Mouse (Mus musculus): ENCODE measurements around the gene Art3. TPM values are rescaled to one million over a fixed set of nuclear protein-coding genes. Genes with fewer than 3 reads are reported as not detected.
"Not testable (repeated sequence)": the region's sequence is repeated elsewhere in the genome, so short reads cannot be mapped to it uniquely, and the experiment has no call there.

Gene Art3
- polyA plus RNA-seq, 1 experiment from 2014 or later = 4.9 TPM

DNA sequence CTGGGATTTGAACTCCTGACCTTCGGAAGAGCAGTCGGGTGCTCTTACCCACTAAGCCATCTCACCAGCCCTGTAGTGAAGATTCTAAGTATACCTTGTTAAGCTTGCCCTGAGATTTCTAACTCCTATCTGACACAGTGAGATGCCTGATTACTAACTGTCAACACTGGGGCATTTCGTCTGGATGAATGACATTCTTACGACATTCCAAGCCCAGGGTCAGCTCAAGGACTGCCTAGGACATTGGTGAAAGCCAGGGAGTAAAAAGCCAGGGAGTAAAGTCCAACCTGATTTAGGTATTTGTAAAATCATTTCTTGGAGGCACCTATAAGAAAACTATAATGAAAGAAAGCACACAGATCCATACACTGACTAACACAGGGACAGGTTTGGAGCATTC lies 21.1 kb downstream of the Art3 start:
- not testable (repeated sequence) for H3K27ac ChIP-seq (ENCODE audit: low read depth, low read length); H3K9me3 ChIP-seq (replicated peaks; ENCODE audit: control insufficient read depth, low read length); H3K36me3 ChIP-seq (ENCODE audit: control insufficient read depth, insufficient read depth, low read length); DNase-seq (ENCODE audit: low spot score); H3K9ac ChIP-seq (ENCODE audit: low read length); H3K4me2 ChIP-seq (ENCODE audit: low read length); H3K27me3 ChIP-seq (replicated peaks; ENCODE audit: control insufficient read depth, insufficient read depth, low read length); H3K4me1 ChIP-seq (ENCODE audit: control insufficient read depth, insufficient read depth, low read length); ATAC-seq; H3K4me3 ChIP-seq (ENCODE audit: low read depth, low read length)
- WGBS = 83% methylated on average over 4 of the region's 4 CpGs

DNA sequence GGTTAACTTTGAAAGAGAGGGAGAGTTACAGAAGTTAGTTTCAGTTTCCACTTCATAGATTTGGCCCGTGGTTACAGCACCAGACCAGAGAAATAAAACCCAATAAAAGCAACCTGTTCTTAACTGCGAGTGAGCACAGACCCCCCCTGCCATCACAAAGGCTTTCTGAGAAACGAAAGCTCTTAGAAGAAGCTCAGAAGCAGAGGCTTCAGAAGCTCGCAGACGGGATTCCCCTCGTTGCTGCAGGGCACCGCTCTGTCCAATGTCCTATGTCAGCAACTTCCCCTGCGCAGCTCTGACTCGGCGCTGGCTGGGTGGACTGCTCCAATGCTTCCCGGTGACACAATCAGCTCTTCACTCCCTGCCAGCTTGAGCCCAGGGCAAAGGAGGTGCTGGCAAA lies 21.9 kb downstream of the Art3 start:
- no peak overlapping the region for H3K27ac ChIP-seq (ENCODE audit: low read depth, low read length)
- no peak overlapping the region for H3K4me3 ChIP-seq (ENCODE audit: low read depth, low read length)
- no peaks in the 10 kb centered on the region for H3K36me3 ChIP-seq (ENCODE audit: control insufficient read depth, insufficient read depth, low read length)
- no peaks in the 10 kb centered on the region for H3K9me3 ChIP-seq (replicated peaks; ENCODE audit: control insufficient read depth, low read length)
- no peak overlapping the region for H3K4me2 ChIP-seq (ENCODE audit: low read length)
- no peak overlapping the region for H3K9ac ChIP-seq (ENCODE audit: low read length)
- ATAC-seq (no peak), DNase-seq (ENCODE audit: low spot score) (no peak)
- WGBS = 52% methylated on average over 11 of the region's 11 CpGs
- H3K4me1 ChIP-seq (ENCODE audit: control insufficient read depth, insufficient read depth, low read length) = peaks cover 3% of the 10 kb centered on the region; the same call in 1 of the 2 replicates
- H3K27me3 ChIP-seq (replicated peaks; ENCODE audit: control insufficient read depth, insufficient read depth, low read length) = no peaks in the 10 kb centered on the region

DNA sequence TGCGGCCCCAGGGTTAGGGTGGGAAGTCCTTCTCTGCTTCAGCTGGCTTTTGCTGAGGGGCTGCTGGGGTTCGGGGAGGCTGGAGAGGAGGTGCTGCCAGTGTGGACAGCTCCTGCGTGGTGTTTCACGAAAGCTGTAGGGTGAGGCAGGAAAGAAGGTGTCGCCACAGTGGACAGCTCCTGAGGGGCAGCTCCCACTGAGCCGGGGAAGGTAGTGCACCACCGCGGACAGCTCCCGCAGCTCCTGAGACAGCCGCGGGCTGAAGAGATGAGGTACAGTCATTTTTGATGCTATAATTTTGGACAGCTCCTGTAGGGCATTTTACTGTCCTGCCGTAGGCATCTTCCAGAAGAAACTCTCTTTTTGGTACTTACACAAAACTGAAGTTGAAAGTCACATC lies 26.4 kb downstream of the Art3 start:
- Histone ChIP-seq H3K36me3 (ENCODE audit: control insufficient read depth, insufficient read depth, low read length) (no peaks in the 10 kb centered on the region), H3K4me3 (ENCODE audit: low read depth, low read length) (no peak overlapping the region), H3K9ac (ENCODE audit: low read length) (no peak overlapping the region), H3K4me1 (ENCODE audit: control insufficient read depth, insufficient read depth, low read length) (no peaks in the 10 kb centered on the region), H3K9me3 (replicated peaks; ENCODE audit: control insufficient read depth, low read length) (no peaks in the 10 kb centered on the region), H3K4me2 (ENCODE audit: low read length) (no peak overlapping the region), H3K27me3 (replicated peaks; ENCODE audit: control insufficient read depth, insufficient read depth, low read length) (no peaks in the 10 kb centered on the region), H3K27ac (ENCODE audit: low read depth, low read length) (no peak overlapping the region)
- ATAC-seq (no peak), DNase-seq (ENCODE audit: low spot score) (no peak)
- 67% methylated on average over 12 of the region's 12 CpGs for WGBS

DNA sequence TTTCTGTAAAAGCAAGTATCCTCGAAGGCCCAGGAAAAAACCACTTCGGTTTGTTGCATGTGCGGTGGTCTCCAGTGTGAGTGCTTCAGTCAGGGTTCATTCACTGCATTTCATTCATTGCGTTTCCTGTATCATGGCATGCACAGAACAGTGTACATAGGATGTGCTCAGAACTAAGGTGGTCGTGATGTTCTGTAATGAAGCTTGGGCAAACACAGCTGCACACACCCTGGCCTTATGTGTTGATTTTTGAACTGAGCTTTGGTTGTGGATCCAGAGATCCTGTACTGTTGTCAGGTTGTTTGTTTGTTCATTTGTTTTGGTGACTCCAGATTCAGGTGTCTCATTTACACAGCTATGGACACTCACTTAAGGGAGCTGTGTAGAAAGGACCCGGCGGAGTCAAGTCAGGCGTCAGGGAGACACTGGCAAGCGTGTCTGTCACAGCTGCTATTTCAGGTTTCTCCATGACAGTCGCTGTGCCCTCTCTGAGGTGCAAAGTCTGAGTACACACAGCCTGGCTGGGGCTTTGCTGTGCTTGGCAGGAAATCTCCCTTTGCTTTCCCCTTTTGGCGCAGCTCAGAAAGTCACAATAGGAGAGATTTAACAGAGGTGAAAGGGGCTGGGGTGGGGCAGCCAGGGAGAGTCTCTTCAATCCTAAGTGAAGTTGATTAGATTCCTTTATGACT lies 27.3 kb downstream of the Art3 start:
- no peak overlapping the region for H3K4me2 ChIP-seq (ENCODE audit: low read length)
- no peak overlapping the region for H3K9ac ChIP-seq (ENCODE audit: low read length)
- 79% methylated on average over 11 of the region's 11 CpGs for WGBS
- H3K4me1 ChIP-seq (ENCODE audit: control insufficient read depth, insufficient read depth, low read length) = no peaks in the 10 kb centered on the region
- ATAC-seq (no peak), DNase-seq (ENCODE audit: low spot score) (no peak)
- H3K4me3 ChIP-seq (ENCODE audit: low read depth, low read length) = no peak overlapping the region
- H3K36me3 ChIP-seq (ENCODE audit: control insufficient read depth, insufficient read depth, low read length) = no peaks in the 10 kb centered on the region
- no peaks in the 10 kb centered on the region for H3K27me3 ChIP-seq (replicated peaks; ENCODE audit: control insufficient read depth, insufficient read depth, low read length)
- H3K9me3 ChIP-seq (replicated peaks; ENCODE audit: control insufficient read depth, low read length) = no peaks in the 10 kb centered on the region
- H3K27ac ChIP-seq (ENCODE audit: low read depth, low read length) = no peak overlapping the region

DNA sequence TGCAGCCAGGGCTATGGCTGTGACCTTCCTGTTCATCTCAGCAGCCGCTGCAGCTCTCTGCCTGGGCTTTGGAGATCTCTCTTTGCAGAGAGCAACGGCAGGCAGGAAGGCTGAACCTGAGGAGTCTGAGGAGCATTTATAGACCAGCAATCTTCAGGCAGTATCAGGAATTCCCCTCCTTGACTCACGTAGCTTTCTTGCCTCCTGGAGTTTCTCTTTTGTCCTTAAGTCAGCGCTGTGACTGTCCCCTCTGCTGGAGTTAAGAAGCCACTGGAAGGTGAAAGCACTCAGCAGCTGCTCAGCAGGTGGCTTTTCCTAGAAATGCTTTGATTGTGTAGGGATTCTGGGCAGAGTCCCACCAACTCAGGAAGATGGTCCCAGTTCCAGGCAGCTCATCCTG lies 31.6 kb downstream of the Art3 start:
- no peak overlapping the region for H3K9ac ChIP-seq (ENCODE audit: low read length)
- H3K4me2 ChIP-seq (ENCODE audit: low read length) = no peak overlapping the region
- 6% methylated on average over 4 of the region's 4 CpGs for WGBS
- H3K9me3 ChIP-seq (replicated peaks; ENCODE audit: control insufficient read depth, low read length) = no peaks in the 10 kb centered on the region
- no peak overlapping the region for H3K27ac ChIP-seq (ENCODE audit: low read depth, low read length)
- ATAC-seq (no peak), DNase-seq (ENCODE audit: low spot score) (no peak)
- H3K36me3 ChIP-seq (ENCODE audit: control insufficient read depth, insufficient read depth, low read length) = no peaks in the 10 kb centered on the region
- no peak overlapping the region for H3K4me3 ChIP-seq (ENCODE audit: low read depth, low read length)
- no peaks in the 10 kb centered on the region for H3K27me3 ChIP-seq (replicated peaks; ENCODE audit: control insufficient read depth, insufficient read depth, low read length)
- no peaks in the 10 kb centered on the region for H3K4me1 ChIP-seq (ENCODE audit: control insufficient read depth, insufficient read depth, low read length)

DNA sequence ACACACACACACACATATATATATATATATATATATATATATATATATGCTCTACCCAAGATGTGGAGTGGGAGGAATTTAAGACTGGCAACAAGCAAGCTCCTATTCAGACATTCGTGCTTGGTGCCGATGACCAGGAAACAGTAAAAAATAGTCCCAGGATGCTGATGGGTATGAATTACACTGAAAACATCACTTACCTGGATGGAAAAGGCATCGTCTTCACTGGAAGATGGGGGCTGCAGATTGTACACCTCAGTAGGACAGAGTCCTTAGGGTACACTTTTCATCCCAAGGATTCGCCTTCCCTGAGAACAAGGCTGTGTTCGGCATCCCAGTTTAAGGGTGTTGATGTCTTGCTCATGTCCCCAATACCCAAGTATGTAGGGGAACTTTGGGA lies 32.4 kb downstream of the Art3 start:
- Histone ChIP-seq H3K9ac (ENCODE audit: low read length) (no peak overlapping the region), H3K4me2 (ENCODE audit: low read length) (no peak overlapping the region), H3K9me3 (replicated peaks; ENCODE audit: control insufficient read depth, low read length) (no peaks in the 10 kb centered on the region), H3K4me1 (ENCODE audit: control insufficient read depth, insufficient read depth, low read length) (no peaks in the 10 kb centered on the region), H3K27ac (ENCODE audit: low read depth, low read length) (no peak overlapping the region), H3K27me3 (replicated peaks; ENCODE audit: control insufficient read depth, insufficient read depth, low read length) (no peaks in the 10 kb centered on the region), H3K4me3 (ENCODE audit: low read depth, low read length) (no peak overlapping the region), H3K36me3 (ENCODE audit: control insufficient read depth, insufficient read depth, low read length) (no peaks in the 10 kb centered on the region)
- ATAC-seq = no peak
- no peak for DNase-seq (ENCODE audit: low spot score)
- 94% methylated on average over 5 of the region's 5 CpGs for WGBS

DNA sequence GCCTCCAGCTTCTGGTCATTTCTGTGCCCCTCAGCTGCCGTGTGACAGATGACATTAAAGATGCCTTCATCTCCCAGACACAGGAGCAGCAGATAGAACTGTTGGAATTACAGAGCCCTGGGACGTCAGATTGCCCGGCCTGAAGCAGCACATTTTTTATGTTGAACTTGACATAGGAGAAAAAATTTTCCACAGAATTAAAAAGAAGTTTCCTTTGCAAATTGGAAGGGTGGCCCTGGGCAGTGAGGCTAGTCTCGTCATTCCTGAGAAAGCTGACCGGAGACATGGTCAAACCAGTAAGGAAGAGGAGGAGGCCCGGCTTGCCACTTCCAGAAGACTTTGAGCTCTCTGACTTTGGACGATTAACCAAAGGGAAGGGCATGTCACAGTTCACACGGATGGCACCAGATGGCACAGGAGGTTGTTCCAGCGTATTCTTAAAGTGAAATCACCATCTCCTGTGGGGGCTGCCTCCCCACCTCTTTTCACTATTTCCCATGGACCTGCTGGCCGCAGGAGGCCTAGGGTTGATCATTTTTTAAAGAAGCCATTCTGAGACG lies 33.6 kb downstream of the Art3 start:
- Histone ChIP-seq H3K9ac (ENCODE audit: low read length) (no peak overlapping the region), H3K4me1 (ENCODE audit: control insufficient read depth, insufficient read depth, low read length) (no peaks in the 10 kb centered on the region), H3K27ac (ENCODE audit: low read depth, low read length) (no peak overlapping the region), H3K9me3 (replicated peaks; ENCODE audit: control insufficient read depth, low read length) (no peaks in the 10 kb centered on the region), H3K27me3 (replicated peaks; ENCODE audit: control insufficient read depth, insufficient read depth, low read length) (no peaks in the 10 kb centered on the region), H3K4me2 (ENCODE audit: low read length) (no peak overlapping the region), H3K4me3 (ENCODE audit: low read depth, low read length) (no peak overlapping the region), H3K36me3 (ENCODE audit: control insufficient read depth, insufficient read depth, low read length) (no peaks in the 10 kb centered on the region)
- ATAC-seq (no peak), DNase-seq (ENCODE audit: low spot score) (no peak)
- WGBS = 80% methylated on average over 11 of the region's 11 CpGs

DNA sequence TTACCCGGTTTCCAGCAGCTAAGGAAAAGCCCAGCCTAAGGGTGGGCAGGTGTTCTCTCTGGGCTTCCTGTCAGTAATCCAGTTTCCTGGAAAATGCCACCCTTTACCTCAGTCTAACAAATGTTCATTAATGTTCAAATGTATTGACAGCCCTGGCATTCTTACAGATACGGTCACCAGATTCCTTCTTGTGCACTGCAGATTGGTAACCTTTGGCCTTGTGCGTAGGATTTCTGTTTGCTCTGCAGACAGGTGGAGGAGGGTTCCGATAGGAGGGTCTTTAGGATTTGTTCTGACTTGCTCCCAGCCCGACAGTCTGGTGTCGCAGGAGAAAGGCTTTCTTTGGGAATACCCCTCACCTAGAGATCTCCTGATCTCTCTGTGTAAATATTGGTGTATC lies 34.9 kb downstream of the Art3 start:
- H3K4me1 ChIP-seq (ENCODE audit: control insufficient read depth, insufficient read depth, low read length) = no peaks in the 10 kb centered on the region
- no peaks in the 10 kb centered on the region for H3K36me3 ChIP-seq (ENCODE audit: control insufficient read depth, insufficient read depth, low read length)
- no peaks in the 10 kb centered on the region for H3K27me3 ChIP-seq (replicated peaks; ENCODE audit: control insufficient read depth, insufficient read depth, low read length)
- no peak overlapping the region for H3K27ac ChIP-seq (ENCODE audit: low read depth, low read length)
- H3K4me2 ChIP-seq (ENCODE audit: low read length) = no peak overlapping the region
- H3K4me3 ChIP-seq (ENCODE audit: low read depth, low read length) = no peak overlapping the region
- ATAC-seq = no peak
- H3K9me3 ChIP-seq (replicated peaks; ENCODE audit: control insufficient read depth, low read length) = no peaks in the 10 kb centered on the region
- 85% methylated on average over 6 of the region's 6 CpGs for WGBS
- DNase-seq (ENCODE audit: low spot score) = no peak
- no peak overlapping the region for H3K9ac ChIP-seq (ENCODE audit: low read length)

DNA sequence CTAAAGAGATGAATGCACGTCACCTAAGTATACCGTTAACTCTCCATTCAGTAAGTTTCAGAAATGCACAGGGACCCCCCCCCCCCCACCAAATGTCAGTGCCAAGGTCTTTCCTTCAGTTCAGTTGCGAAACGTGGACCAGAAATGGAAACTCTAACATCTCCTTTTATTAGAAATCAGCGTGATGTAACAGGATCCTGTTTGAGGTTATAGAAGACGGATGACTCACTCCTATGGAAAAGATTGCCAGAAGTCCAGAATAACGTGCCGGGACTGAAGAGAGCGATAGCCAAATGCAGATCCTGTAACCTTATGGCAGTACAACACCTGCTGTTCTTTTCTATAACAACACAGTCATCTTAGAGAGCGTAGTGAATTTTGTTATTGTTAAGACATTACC lies 36.8 kb downstream of the Art3 start:
- no peak overlapping the region for H3K9ac ChIP-seq (ENCODE audit: low read length)
- no peak for ATAC-seq
- 76% methylated on average over 10 of the region's 10 CpGs for WGBS

More for the DNA sequence above, 36.8 kb downstream of the Art3 start:
- H3K4me3 ChIP-seq (ENCODE audit: low read depth, low read length) = no peak overlapping the region
- no peaks in the 10 kb centered on the region for H3K9me3 ChIP-seq (replicated peaks; ENCODE audit: control insufficient read depth, low read length)
- no peaks in the 10 kb centered on the region for H3K36me3 ChIP-seq (ENCODE audit: control insufficient read depth, insufficient read depth, low read length)
- DNase-seq (ENCODE audit: low spot score) = peak; percentile 21
- no peak overlapping the region for H3K27ac ChIP-seq (ENCODE audit: low read depth, low read length)
- H3K4me1 ChIP-seq (ENCODE audit: control insufficient read depth, insufficient read depth, low read length) = no peaks in the 10 kb centered on the region
- no peaks in the 10 kb centered on the region for H3K27me3 ChIP-seq (replicated peaks; ENCODE audit: control insufficient read depth, insufficient read depth, low read length)
- no peak overlapping the region for H3K4me2 ChIP-seq (ENCODE audit: low read length)
